Mouse (Mus musculus) C2C12 (cell line): Measurements from ENCODE around the gene Lrp2. TPM values are rescaled to one million over a fixed set of nuclear protein-coding genes. Genes with fewer than 3 reads are reported as not detected.

ENCODE experiments used
- H3K27me3 ChIP-seq: one replicate; pipeline ENCODE4 v1.6.1; 2011; ENCODE audit not compliant: control insufficient read depth, insufficient read depth, insufficient read length
- H3K36me3 ChIP-seq: one replicate; pipeline ENCODE4 v1.6.1; 2011; ENCODE audit not compliant: control insufficient read depth, insufficient read depth
- H3K4me3 ChIP-seq: one replicate; pipeline ENCODE4 v1.5.1; 2011; ENCODE audit warnings: mild to moderate bottlenecking, control low read depth; ENCODE audit not compliant: poor library complexity, insufficient read depth, severe bottlenecking
- H3K79me2 ChIP-seq: one replicate; pipeline ENCODE4 v1.6.1; 2011; ENCODE audit not compliant: control insufficient read depth, insufficient read depth
- H3K79me3 ChIP-seq: one replicate; pipeline ENCODE4 v1.6.1; 2011; ENCODE audit warnings: low read depth, control low read depth
- H3ac ChIP-seq: one replicate; pipeline ENCODE3; 2011; ENCODE audit warnings: low read depth; ENCODE audit not compliant: control insufficient read depth, insufficient read length
- CEBPB ChIP-seq: IDR thresholded peaks from one replicate; pipeline ENCODE4 v1.6.1; 2011; ENCODE audit warnings: low read depth, mild to moderate bottlenecking, control low read depth, moderate library complexity
- CTCF ChIP-seq: IDR thresholded peaks from one replicate; pipeline ENCODE4 v1.5.1; 2011; ENCODE audit not compliant: control insufficient read depth, insufficient read depth, insufficient read length
- FOSL1 ChIP-seq: IDR thresholded peaks from one replicate; pipeline ENCODE4 v1.8.0; 2011; ENCODE audit warnings: mild to moderate bottlenecking, low read length; ENCODE audit not compliant: poor library complexity, insufficient read depth, severe bottlenecking
- MAX ChIP-seq: IDR thresholded peaks from one replicate; pipeline ENCODE4 v1.6.1; 2011; ENCODE audit warnings: mild to moderate bottlenecking, control low read depth
- MYOD1 ChIP-seq: IDR thresholded peaks from one replicate; pipeline ENCODE4 v1.6.1; 2011; ENCODE audit warnings: low read depth; ENCODE audit not compliant: control insufficient read depth, insufficient read length
- MYOG ChIP-seq: IDR thresholded peaks from one replicate; pipeline ENCODE4 v1.6.1; 2011; ENCODE audit not compliant: control insufficient read depth, insufficient read length; ENCODE audit errors: extremely low read depth
- USF1 ChIP-seq: IDR thresholded peaks from one replicate; pipeline ENCODE4 v1.6.1; 2011; ENCODE audit warnings: low read depth, mild to moderate bottlenecking, control low read depth, moderate library complexity
- polyA plus RNA-seq: library from polyadenylated mRNA; unstranded; fragments of >200 nt; fragmentation: generic; extraction: Trizol; gene quantifications from one replicate; pipeline ENCODE4 v1.2.1, GENCODE M21; 2012; ENCODE audit warnings: missing spikeins

The Lrp2 gene
- polyA plus RNA-seq, 1 experiment = 0.68 TPM

- no peaks in the 10 kb centered on the region for H3K36me3 ChIP-seq
- H3K4me3 ChIP-seq = no peak overlapping the region
- TF ChIP-seq FOSL1 (no peak), USF1 (no peak), CEBPB (no peak), MAX (no peak), MYOG (no peak), CTCF (no peak), MYOD1 (no peak)
- H3ac ChIP-seq = no peak overlapping the region
- no peaks in the 10 kb centered on the region for H3K27me3 ChIP-seq
- H3K79me2 ChIP-seq = no peaks in the 10 kb centered on the region
- no peaks in the 10 kb centered on the region for H3K79me3 ChIP-seq
These were observed 55.7 kb downstream of the Lrp2 start for GRCm38 (mm10) chr2:69530126-69530525.

DNA sequence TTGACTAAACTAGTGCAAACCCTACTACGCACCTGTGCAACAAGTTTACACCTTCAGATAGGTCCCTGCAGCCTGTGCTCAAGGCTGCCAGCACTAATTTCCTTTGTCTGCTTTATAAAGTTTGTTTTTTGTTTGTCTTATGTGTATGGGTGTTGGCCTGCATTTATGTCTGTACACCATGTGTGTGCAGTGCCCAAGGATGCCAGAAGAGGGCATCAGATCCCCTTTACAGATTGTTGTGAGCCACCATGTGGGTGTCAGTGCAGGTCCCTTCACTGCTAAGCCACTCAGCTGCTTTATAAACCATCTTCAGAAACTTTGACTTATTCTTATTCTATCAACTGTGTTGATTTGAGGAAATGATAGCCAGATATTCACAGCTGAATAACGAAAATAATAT lies 65.6 kb downstream of the Lrp2 start:
- Histone ChIP-seq H3K79me2 (no peaks in the 10 kb centered on the region), H3K27me3 (no peaks in the 10 kb centered on the region), H3K79me3 (no peaks in the 10 kb centered on the region), H3K4me3 (no peak overlapping the region), H3ac (no peak overlapping the region), H3K36me3 (no peaks in the 10 kb centered on the region)
- no peak for TF ChIP-seq MAX
- TF ChIP-seq CTCF = no peak
- no peak for TF ChIP-seq CEBPB
- no peak for TF ChIP-seq MYOD1
- no peak for TF ChIP-seq USF1
- no peak for TF ChIP-seq MYOG
- TF ChIP-seq FOSL1 = no peak

DNA sequence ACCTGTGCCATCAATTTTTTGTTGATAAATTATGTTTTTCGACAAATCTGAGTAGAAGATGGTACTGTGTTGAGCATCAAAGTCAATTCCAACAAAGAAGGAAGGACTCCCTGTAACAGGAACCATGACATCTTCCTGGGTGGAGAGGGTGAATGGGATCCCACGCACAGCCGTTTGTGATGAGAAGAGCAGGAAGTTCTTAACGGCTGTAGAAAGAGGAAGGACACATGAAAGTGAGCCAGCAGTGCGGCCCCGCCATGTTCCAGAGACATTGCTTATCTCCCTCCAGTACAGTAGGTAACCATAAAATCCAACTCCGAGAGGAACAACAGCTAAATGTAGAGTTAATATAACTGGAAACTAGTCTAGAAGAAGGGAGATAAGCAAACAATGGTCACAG lies 67.6 kb downstream of the Lrp2 start:
- no peaks in the 10 kb centered on the region for H3K36me3 ChIP-seq
- H3K79me2 ChIP-seq = no peaks in the 10 kb centered on the region
- no peaks in the 10 kb centered on the region for H3K27me3 ChIP-seq
- no peak overlapping the region for H3ac ChIP-seq
- H3K79me3 ChIP-seq = no peaks in the 10 kb centered on the region
- TF ChIP-seq MYOD1 (no peak), FOSL1 (no peak), CEBPB (no peak), MYOG (no peak), USF1 (no peak), CTCF (no peak), MAX (no peak)
- no peak overlapping the region for H3K4me3 ChIP-seq

DNA sequence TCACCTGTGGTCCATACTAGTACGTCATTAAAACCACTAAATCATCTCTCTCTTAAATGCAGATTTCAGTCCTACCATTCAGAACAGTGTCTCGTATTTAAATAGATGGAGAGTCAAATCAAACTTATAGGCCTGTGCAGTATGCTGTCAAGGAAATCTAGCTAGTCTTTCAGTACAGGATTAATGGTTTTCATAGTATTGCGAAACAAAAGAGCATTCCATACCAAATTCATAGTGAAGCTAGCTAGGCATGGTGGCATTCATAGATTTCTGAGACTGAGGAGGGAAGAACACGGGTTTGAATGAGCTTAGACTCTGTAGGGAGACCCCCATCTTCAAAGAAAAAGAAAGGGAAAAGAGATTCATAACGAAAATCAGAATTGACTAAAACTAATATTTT lies 74.1 kb downstream of the Lrp2 start:
- no peak overlapping the region for H3K4me3 ChIP-seq
- TF ChIP-seq CEBPB = peak; percentile 87
- no peak for TF ChIP-seq USF1
- no peak for TF ChIP-seq CTCF
- TF ChIP-seq MYOG = no peak
- no peaks in the 10 kb centered on the region for H3K79me2 ChIP-seq
- no peaks in the 10 kb centered on the region for H3K27me3 ChIP-seq
- no peaks in the 10 kb centered on the region for H3K36me3 ChIP-seq
- no peaks in the 10 kb centered on the region for H3K79me3 ChIP-seq
- no peak overlapping the region for H3ac ChIP-seq

GRCm38 (mm10) chr2:69500357-69500756 lies 85.5 kb downstream of the Lrp2 start:
- H3ac ChIP-seq = no peak overlapping the region
- H3K27me3 ChIP-seq = no peaks in the 10 kb centered on the region
- H3K36me3 ChIP-seq = no peaks in the 10 kb centered on the region
- H3K79me2 ChIP-seq = no peaks in the 10 kb centered on the region
- no peak for TF ChIP-seq MAX
- no peak for TF ChIP-seq USF1
- no peak for TF ChIP-seq CTCF
- TF ChIP-seq MYOG = no peak
- TF ChIP-seq MYOD1 = no peak
- TF ChIP-seq FOSL1 = no peak
- no peak overlapping the region for H3K4me3 ChIP-seq
- H3K79me3 ChIP-seq = no peaks in the 10 kb centered on the region

- Histone ChIP-seq H3K79me3 (no peaks in the 10 kb centered on the region), H3ac (no peak overlapping the region), H3K27me3 (no peaks in the 10 kb centered on the region), H3K4me3 (no peak overlapping the region), H3K36me3 (no peaks in the 10 kb centered on the region), H3K79me2 (no peaks in the 10 kb centered on the region)
- TF ChIP-seq FOSL1 = no peak
These were observed 92.7 kb downstream of the Lrp2 start for GRCm38 (mm10) chr2:69493130-69493529.
